Mouse (Mus musculus) brain, embryonic 18.5 days (tissue): Measurements from ENCODE around the gene Mlst8.

Experiments
- DNase-seq: peaks from one replicate; pipeline ENCODE4 v3.0.0-alpha.2; 2012; ENCODE audit warnings: low read depth, low spot score

Mlst8 gene

GRCm38 (mm10) chr17:24489265-24490030 lies 10.6 kb upstream of the Mlst8 start:
- no peak for DNase-seq

DNA sequence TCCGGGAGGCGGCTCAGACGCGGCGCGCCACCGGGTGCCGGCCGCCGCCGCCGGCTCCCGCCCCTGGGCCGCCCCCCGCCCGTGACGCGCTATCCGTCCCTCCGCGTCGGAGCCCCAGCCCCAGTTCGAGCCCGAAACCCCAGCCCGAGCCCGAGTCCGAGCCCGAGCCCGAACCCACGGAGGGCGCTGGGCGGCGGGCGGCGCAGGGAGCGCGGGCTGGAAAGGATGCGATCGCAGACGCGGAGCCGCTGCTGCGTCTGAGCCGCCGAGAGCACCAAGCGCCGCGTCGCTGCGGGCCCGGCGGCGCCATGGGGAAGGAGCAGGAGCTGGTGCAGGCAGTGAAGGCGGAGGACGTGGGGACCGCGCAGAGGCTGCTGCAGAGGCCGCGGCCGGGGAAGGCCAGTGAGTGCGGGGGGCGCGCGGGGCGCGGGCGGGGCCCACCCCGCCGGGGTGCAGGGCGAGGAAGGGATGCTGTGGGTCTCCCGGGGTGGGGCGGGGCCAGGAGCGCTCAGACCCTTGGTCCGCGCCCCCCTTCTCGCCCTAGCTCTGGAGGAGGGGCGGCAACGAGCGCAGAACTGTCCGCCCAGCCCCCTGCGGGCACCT lies 9.9 kb upstream of the Mlst8 start:
- DNase-seq: no peak

- DNase-seq: no peak
These were observed 9.3 kb upstream of the Mlst8 start, which contains the start of gene Caskin1 for GRCm38 (mm10) chr17:24488186-24488661. TSS of gene Caskin1 (plus strand) at chr17:24488601.

- DNase-seq: no peak
These were observed 6.4 kb upstream of the Mlst8 start for GRCm38 (mm10) chr17:24485090-24485860.

DNA sequence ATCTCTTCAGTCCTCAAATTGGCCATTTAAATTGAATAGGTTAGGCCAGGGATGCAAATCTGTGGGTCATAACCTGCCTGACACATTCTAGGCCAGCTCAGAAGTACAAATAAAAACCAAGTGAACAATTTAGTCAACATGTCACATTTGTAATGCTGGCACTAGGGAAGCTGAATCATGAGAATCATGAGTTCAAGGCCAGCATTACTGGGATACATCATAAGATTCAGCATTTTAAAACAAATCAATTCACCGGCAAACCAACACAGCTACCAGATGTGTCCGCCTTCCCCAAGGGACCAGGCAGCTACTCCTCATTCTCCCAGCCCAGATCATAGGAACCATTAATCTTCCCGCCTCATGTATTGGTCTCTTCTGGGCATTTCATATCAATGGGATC lies 4.6 kb upstream of the Mlst8 start:
- no peak for DNase-seq

- no peak for DNase-seq
These were observed 2.3 kb upstream of the Mlst8 start for GRCm38 (mm10) chr17:24481027-24481815.

DNA sequence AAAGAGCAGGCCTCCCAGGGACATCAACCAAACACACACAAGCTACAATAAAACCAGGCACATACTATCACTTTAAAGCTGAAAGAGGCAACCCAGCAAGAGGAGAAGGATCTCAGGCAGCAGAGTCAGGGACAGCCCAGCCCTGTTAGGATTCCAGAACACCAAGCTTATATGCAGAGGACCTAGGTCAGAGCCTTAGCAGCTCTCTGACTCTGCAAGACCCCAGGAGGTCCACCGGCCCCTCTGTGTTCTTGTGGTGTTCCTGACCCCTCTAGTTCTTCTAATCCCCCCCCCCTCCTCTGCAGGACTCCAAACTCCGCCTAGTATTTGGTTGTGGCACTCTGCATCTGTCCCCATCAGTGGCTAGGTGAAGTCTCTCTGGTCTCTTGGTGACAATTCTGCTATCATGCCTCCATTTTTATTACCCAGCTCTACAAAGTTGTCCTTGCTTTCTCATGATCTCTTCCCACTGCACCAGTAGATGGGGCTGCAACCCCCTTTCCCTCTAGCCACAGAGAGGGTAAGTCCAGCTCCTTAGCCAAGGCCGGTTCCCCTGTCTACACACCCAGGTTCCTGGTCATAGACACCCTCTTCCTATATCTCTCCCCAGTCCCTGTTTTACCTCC lies 1.4 kb upstream of the Mlst8 start:
- no peak for DNase-seq

DNA sequence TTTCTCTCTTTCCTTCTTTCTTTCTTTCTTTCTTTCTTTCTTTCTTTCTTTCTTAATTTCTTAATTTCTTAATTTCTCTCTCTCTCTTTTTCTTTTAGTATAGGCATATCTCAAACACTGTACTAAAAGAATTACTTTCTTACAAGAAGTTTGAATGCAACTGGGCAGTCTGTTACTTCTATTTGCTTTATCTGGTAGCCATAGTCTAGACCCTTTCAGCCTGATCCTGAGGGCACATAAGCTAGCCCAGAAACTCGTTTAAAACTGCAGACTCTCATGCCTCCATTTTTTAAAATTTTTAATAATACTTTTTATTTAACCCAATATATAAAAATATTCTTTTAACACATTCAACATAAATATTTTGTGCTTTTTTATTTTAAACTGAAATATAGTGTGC lies 553 bp upstream of the Mlst8 start:
- no peak for DNase-seq

DNA sequence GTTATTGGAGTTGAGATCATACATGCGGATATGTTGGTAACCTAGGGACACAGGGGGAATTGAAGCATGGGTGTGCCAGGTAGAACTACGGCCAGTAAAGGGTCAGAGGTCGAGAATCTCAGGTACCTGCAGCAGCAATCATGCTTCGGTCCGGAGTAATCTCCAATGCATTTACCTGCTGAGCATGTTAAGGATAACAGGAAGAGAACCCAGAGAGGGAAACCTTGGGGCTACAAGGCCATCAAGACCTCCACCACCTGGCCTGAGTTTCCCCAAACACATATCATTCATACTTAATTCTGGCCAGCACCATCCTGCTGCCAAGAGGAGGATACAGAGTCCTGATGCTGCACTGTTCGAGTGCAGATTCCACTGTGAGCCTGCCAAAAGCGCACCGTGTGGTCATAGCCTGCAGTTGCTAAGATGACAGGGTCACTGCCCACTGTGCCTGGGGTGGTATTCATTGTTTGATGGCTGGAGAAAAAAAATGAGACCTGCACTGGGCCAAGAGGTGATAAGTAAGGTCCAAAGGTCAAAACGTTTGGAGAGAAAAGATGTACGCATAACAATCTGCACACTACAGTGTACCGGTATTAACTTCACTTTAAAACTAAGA lies 785 bp downstream of the Mlst8 start:
- DNase-seq: no peak

GRCm38 (mm10) chr17:24477053-24477984 lies 1.6 kb downstream of the Mlst8 start:
- DNase-seq: no peak

DNA sequence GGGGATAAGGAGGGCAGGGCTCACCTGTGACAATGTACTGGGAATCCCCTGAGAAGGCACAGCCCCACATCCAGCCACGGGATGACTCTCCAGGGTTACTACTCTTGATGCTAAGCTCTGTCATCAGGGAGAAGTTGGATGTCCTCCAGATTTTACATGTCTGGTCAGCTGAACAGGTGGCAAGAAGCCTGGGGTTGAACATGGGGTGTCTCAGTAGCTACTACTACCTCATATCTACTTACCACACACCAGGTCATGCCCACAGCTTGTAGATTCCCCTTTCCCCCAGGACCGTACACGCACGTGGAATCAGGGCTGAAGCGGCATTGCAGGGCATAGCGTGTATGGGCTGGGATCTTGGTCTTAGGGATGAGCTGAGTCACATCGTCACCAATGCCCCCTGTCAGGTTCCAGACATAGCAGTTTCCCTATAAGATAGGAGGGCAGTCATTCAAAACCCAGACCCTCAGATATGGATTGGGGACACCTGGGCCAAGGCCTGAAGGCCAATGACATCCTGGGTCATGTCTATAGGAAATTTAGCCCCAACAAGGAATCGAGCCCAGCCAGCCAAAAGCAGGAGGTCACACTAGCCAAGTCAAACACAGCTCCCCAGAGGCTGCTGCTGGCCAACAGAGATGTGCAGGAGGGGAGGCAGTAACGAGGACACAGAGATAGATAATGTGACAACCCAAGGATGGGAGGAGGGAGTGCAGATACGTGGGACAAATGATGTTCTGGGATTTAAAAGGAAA lies 2.7 kb downstream of the Mlst8 start:
- no peak for DNase-seq

DNA sequence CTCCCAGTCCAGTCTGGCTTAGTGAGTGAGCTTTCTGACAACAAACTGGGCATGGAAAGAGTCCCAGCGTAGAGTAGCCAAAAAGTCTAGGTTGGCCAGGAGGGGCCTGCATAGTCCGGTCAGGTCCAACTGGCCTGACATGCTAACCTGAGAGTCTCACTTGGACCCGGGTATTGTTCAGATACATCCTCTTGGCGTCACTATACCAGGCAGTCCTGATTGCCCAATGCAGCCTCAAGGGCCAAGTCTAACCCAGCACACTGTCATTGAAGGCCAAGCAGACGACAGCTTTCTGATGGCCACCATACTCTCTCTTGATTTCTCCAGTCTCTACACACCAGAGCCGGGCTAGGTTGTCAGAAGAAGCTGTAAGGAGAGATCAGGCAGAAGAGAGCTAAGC lies 3.3 kb downstream of the Mlst8 start:
- no peak for DNase-seq

DNA sequence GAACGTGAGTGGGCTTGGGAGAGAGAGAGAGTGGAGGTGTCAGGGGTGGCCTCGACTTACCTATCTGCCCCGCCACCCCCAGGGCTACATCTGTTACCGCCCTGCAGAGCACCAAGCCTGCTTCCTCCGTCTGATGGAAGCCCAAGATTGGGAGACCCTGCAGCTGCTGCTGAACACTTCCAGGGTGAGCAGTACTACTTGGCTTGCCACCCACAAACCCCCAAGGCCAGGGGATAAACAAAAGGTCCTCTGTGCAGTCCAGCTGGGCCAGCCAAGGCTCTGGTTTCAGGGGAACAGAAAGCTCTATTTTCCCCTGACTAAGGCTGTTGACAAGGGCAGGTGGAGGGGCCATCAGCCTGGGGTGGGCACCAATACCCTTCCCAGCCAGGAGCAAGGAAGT lies 4.3 kb downstream of the Mlst8 start:
- no peak for DNase-seq

DNA sequence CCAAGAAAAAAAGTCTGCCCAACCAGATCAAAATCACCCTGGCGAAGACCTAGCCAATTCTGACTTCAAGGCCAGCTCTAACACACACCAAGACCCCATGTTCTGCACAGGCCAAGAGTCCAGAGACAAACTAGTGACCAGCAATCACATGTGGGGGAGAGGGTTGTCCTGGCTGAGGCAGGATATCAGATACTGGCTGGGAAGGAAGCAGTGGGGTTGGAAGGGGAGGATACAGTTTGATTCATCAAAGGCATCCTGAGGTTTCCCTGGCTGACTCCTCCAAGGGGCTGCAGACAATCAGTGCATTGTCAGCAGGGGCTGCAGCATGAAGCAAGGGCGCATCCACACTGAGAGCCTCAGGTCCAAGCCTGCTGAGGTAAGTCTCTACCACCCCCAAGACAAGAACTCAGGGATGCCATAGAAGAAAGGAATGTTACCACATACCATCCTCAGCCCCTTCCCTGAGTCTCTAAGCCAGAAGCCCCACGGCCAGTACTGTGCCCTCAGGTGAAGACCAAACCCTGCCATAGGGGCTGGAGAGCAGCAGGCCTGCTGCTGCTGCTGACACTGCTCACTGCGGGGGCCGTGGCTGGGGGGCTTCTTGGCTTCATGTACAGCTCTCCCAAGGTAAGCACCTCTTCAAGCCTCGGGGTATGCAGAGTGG lies 5.1 kb downstream of the Mlst8 start, which contains the start of gene Bricd5:
Bricd5 (plus strand) TSS at position 273 of the 664 bp plus-strand sequence.
- DNase-seq: no peak

DNA sequence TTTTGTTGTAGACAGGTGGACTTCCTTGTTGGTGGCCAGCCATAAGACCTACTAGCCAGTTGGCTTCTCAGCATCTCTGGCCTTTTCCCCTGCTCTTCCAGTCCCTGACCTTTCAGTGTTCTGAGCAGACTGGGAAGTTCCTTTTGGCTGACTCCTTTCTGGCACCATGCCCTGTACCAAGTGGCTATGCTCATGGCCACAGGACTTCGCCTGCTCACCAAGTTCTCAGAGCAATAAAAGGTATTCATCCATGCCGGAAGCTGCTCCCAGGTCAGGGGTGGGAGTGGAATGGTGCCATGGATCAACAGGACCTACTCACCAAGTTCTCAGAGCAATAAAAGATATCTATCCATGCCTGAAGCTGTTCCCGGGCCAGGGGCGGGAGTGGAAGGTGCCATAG lies 6.4 kb downstream of the Mlst8 start:
- no peak for DNase-seq

DNA sequence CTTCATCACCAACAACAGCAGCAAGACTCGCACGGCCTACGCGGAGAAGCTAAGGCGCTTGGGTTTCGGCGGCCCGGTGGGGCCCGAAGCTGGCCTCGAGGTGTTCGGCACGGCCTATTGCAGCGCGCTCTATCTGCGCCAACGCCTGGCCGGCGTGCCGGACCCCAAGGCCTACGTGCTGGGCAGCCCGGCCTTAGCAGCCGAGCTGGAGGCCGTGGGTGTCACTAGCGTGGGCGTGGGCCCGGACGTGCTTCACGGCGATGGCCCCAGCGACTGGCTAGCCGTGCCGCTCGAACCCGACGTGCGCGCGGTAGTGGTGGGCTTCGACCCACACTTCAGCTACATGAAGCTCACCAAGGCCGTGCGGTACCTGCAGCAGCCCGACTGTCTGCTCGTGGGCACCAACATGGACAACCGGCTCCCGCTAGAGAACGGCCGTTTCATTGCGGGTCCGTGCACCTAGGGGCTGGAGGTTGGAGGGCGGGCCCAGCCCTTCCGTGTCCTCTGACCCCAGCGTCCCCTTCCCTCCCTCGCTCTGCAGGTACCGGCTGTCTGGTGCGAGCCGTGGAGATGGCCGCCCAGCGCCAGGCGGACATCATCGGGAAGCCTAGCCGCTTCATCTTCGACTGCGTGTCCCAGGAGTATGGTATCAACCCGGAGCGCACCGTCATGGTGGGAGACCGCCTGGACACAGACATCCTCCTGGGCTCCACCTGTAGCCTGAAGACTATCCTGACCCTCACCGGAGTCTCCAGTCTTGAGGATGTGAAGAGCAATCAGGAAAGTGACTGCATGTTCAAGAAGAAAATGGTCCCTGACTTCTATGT lies 8.0 kb downstream of the Mlst8 start:
- no peak for DNase-seq

DNA sequence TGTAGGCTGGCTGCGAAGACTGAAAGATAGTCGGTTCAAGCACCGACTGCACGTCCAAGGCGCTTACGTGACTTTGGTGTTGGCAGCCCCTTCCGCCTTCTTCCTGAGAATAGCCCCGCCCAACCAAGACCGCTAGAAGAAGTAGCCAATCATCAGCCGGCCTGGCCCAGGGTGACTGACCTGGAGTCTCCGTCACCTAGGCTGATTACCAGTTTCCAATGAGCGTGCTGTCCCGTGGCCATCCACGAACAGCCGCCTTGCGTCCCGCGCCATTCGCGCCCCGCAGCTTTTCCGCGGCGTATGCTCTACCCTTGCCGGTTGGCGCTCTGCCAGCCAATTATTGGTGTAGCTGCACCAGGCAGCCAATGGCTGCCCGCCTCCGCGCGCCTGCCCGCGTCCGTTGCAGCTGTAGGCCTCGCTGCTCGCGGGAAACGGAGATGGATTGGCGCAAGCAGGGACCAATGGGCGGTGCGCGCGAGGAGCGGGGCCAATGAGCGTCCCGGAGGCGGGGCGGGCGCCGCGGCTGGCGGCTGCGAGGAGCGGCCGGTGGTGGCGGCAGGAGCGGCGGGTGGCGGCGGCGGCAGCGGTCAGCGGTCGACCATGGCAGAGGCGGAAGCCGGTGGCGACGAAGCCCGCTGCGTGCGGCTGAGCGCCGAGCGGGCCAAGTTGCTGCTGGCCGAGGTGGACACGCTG lies 8.8 kb downstream of the Mlst8 start, which contains the start of the genes E4f1 and Pgp:
E4f1 (minus strand) TSS at position 404 of the 693 bp plus-strand sequence.
Pgp (plus strand) TSS at position 483 of the 693 bp plus-strand sequence.
- DNase-seq: peak; percentile 97
